Mouse (Mus musculus) thymus, postnatal 36 days (tissue): ENCODE results near the gene Sox5.
"Not testable (repeated sequence)": the region's sequence is repeated elsewhere in the genome, so short reads cannot be mapped to it uniquely, and the experiment has no call there.

Experiments used
- DNase-seq, 2 experiments: peaks; one replicate each; pipeline ENCODE4 v3.0.0; 2022; ENCODE audit warnings: mixed read lengths in 2 of 2

The Sox5 gene

GRCm38 (mm10) chr6:144265004-144265403 lies 516.8 kb downstream of the Sox5 start:
- DNase-seq: no peak

- DNase-seq: no peak
These were observed 517.4 kb downstream of the Sox5 start for GRCm38 (mm10) chr6:144264320-144264915.

GRCm38 (mm10) chr6:144256500-144256899 lies 525.3 kb downstream of the Sox5 start:
- DNase-seq: no peak

GRCm38 (mm10) chr6:144252191-144252718 lies 529.5 kb downstream of the Sox5 start:
- no peak for DNase-seq

GRCm38 (mm10) chr6:144251222-144252170 lies 530.3 kb downstream of the Sox5 start:
- DNase-seq: no peak

GRCm38 (mm10) chr6:144250625-144251181 lies 531.1 kb downstream of the Sox5 start:
- no peak for DNase-seq

- DNase-seq: no peak
These were observed 545.2 kb downstream of the Sox5 start for GRCm38 (mm10) chr6:144236581-144236980.

GRCm38 (mm10) chr6:144203970-144204369 lies 577.8 kb downstream of the Sox5 start:
- no peak for DNase-seq

- no peak for DNase-seq
These were observed 578.8 kb downstream of the Sox5 start for GRCm38 (mm10) chr6:144203013-144203412.

GRCm38 (mm10) chr6:144201402-144202040 lies 580.3 kb downstream of the Sox5 start:
- DNase-seq: no peak

GRCm38 (mm10) chr6:144197209-144198119 lies 584.3 kb downstream of the Sox5 start:
- no peak for DNase-seq

- no peak for DNase-seq
These were observed 585.8 kb downstream of the Sox5 start for GRCm38 (mm10) chr6:144195934-144196333.

GRCm38 (mm10) chr6:144183087-144183486 lies 598.7 kb downstream of the Sox5 start:
- no peak for DNase-seq

GRCm38 (mm10) chr6:144182429-144182828 lies 599.3 kb downstream of the Sox5 start:
- DNase-seq: not testable (repeated sequence)

GRCm38 (mm10) chr6:144181083-144181866 lies 600.5 kb downstream of the Sox5 start:
- no peak for DNase-seq

GRCm38 (mm10) chr6:144179111-144179510 lies 602.7 kb downstream of the Sox5 start:
- no peak for DNase-seq

GRCm38 (mm10) chr6:144176674-144177073 lies 605.1 kb downstream of the Sox5 start:
- DNase-seq: no peak

- no peak for DNase-seq
These were observed 606.2 kb downstream of the Sox5 start for GRCm38 (mm10) chr6:144175590-144175989.

GRCm38 (mm10) chr6:144170541-144170940 lies 611.2 kb downstream of the Sox5 start:
- no peak for DNase-seq

GRCm38 (mm10) chr6:144169791-144170190 lies 612.0 kb downstream of the Sox5 start:
- DNase-seq: no peak
